Mouse (Mus musculus) heart, postnatal 0 days (tissue): ENCODE results near the gene Ggt5.

Source experiments
- CTCF ChIP-seq: IDR thresholded peaks from 2 replicates; pipeline ENCODE4 v1.5.1; 2016; ENCODE audit warnings: antibody characterized with exemption, control low read depth, low read depth
- EP300 ChIP-seq: IDR thresholded peaks from 2 replicates; pipeline ENCODE4 v1.6.1; 2016; ENCODE audit warnings: antibody characterized with exemption, low read depth

DNA sequence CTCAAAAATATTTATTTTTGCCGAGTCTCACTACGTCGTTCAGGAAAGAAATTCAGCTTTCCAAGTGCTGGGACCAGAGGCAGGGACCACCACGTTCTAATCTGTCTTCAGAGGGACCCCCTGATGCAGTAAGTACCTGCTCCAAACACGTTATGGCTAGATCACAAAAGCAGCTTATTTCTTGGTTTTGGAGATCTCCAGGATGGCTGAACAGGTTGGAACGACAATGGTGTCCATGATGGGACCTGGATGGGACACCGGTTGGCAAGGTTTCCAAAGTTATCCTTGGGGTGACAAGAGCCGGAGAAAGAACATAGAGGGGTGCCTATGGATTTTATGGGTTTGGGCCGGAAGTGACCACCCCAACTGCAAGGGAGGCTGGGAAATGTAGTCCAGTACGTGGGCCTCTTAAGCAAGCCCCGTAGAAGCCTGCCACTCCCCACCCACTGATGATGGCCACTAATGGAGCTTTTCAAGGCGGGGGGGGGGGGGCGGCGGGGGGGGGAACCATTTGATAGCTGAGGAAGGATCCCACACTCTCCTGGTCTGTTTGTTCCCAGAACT is 44.5 kb downstream of the Ggt5 start:
- no peak for TF ChIP-seq CTCF
- no peak for TF ChIP-seq EP300
